Mouse (Mus musculus) stomach, embryonic 14.5 days (tissue): ENCODE results near the gene BC048403. TPM values are rescaled to one million over a fixed set of nuclear protein-coding genes. Genes with fewer than 3 reads are reported as not detected.

Experiments used
- ATAC-seq: fragments of 200-750 bp; cut with Nextera tagmentation; 2 replicates; pipeline ENCODE4 v1.8.0; 2017; ENCODE audit warnings: low read depth, moderate TSS enrichment; ENCODE audit not compliant: insufficient number of reproducible peaks, insufficient read depth, low FRiP score
- H3K27ac ChIP-seq: fragments of 300-500 bp; sonication (generic); 2 replicates; pipeline ENCODE4 v1.5.1; 2014; ENCODE audit warnings: mild to moderate bottlenecking, low read length, moderate library complexity, mixed read lengths
- H3K27me3 ChIP-seq: fragments of 300-500 bp; sonication (generic); 2 replicates; pipeline ENCODE4 v1.6.1; 2014; ENCODE audit warnings: low read length, control low read depth, mixed read lengths; ENCODE audit not compliant: control insufficient read depth, insufficient read depth
- H3K36me3 ChIP-seq: fragments of 300-500 bp; sonication (generic); 2 replicates; pipeline ENCODE4 v1.6.1; 2014; ENCODE audit warnings: mild to moderate bottlenecking, control low read depth, low read length, moderate library complexity, mixed read lengths; ENCODE audit not compliant: control insufficient read depth, insufficient read depth
- H3K4me1 ChIP-seq: fragments of 300-500 bp; sonication (generic); 2 replicates; pipeline ENCODE4 v1.6.1; 2014; ENCODE audit warnings: low read length, control low read depth, mixed read lengths; ENCODE audit not compliant: control insufficient read depth, insufficient read depth
- H3K4me2 ChIP-seq: fragments of 300-500 bp; sonication (generic); replicated peaks from 2 replicates; pipeline ENCODE4 v1.6.1; 2014; ENCODE audit warnings: low read depth, low read length, control low read depth
- H3K4me3 ChIP-seq: fragments of 300-500 bp; sonication (generic); 2 replicates; pipeline ENCODE4 v1.5.1; 2014; ENCODE audit warnings: low read depth, low read length, control low read depth
- H3K9ac ChIP-seq: fragments of 300-500 bp; sonication (generic); replicated peaks from 2 replicates; pipeline ENCODE4 v1.6.1; 2014; ENCODE audit warnings: low read depth, mild to moderate bottlenecking, control low read depth, low read length, moderate library complexity, mixed read lengths
- H3K9me3 ChIP-seq: fragments of 300-500 bp; sonication (generic); 2 replicates; pipeline ENCODE4 v1.6.1; 2016; ENCODE audit warnings: low read depth, low read length, control low read depth; ENCODE audit not compliant: control insufficient read depth
- WGBS: fragments of 180-500 bp; shearing (Covaris S2); extraction: QIAGEN DNeasy Blood & Tissue Kit; methylation state at CpG from one replicate; pipeline ENCODE4 v1.1.7; 2014; 5-methylcytosine and 5-hydroxymethylcytosine counted together
- polyA plus RNA-seq: library from polyadenylated mRNA; unstranded; fragments of >200 nt; fragmentation: Nextera tagmentation; extraction: Ambion mirVana; gene quantifications from 2 replicates; pipeline ENCODE4 v1.2.1, GENCODE M21; 2014

The BC048403 gene
- polyA plus RNA-seq, 1 experiment from 2014 or later, result 3.9 TPM

DNA sequence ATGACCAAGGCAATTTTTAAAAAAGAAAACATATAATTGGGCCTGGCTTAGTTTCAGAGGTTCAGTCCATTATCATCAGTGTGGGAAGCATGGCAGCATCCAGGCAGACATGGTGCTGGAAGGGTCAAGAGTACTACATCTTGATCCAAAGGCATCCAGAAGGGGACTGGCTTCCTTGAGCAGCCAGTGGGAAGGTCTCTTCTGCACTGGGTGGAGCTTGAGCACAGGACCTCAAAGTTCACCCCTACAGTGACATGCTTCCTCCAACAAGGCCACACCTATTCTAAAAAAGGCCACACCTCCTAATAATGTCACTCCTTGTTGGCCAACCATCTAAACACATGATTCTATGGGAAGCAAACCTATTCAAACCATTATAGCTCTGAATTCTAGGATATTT lies 22.9 kb upstream of the BC048403 start:
- Histone ChIP-seq H3K9ac (no peak overlapping the region), H3K9me3 (peaks cover 4% of the 10 kb centered on the region; the same call in 1 of the 2 replicates), H3K27ac (no peak overlapping the region), H3K4me1 (no peaks in the 10 kb centered on the region), H3K27me3 (no peaks in the 10 kb centered on the region), H3K4me2 (no peak overlapping the region), H3K36me3 (no peaks in the 10 kb centered on the region), H3K4me3 (no peak overlapping the region)
- ATAC-seq, result no peak

DNA sequence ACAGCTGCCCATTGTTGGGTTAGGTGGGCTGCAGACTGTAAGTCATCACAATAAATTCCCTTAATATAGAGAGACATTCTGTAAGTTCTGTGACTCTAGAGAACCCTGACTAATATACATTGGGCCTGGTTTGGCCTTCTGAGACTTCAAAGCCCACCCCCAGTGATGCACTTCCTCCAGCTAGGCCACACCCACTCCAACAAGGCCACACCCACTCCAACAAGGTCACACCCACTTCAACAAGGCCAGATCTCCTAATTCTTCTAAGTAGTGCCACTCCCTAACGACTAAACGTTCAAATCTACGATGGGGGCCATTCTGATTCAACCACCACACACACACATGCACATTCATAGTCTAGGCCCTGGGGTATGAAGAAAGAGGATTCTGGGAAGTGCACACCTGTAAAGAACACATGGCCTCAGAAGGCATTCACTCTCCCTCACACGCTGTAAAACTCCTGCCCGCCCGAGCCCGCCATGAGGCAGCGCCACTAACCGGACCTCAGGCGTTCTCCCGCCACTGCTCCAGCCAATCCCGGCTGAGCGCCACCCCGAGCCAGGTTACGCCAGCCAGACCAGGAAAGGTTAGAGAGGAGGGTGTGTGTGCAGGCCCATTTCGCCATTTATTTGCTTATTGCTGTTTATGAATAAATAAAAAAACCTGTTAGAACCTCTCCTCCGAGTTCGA lies 20.7 kb upstream of the BC048403 start:
- Histone ChIP-seq H3K27ac (no peak overlapping the region), H3K9me3 (peaks cover 4% of the 10 kb centered on the region; the same call in 1 of the 2 replicates), H3K36me3 (no peaks in the 10 kb centered on the region), H3K27me3 (no peaks in the 10 kb centered on the region), H3K9ac (no peak overlapping the region), H3K4me2 (no peak overlapping the region), H3K4me3 (no peak overlapping the region), H3K4me1 (no peaks in the 10 kb centered on the region)
- no peak for ATAC-seq
- 90% methylated on average over 18 of the region's 18 CpGs for WGBS

DNA sequence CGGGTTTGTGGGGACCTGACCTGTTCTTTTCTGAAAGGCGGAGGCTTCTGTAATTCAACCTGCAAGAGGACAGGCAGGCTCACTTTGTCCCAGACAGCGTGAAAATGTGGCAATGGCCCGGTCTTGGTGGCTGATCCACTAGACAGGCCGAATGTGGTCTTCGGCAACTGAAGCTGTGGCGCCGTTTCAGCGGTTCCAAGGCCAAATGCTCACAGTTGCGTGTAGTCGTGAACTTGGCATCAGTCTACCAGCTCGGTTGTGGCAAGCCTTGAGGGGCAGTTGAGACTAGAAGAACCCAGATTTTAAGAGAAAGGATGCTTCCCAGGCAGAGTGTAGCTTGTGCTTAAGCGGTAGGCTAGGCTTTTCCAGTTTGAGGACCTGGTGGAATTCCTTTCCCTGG lies 19.0 kb upstream of the BC048403 start:
- 94% methylated on average over 13 of the region's 13 CpGs for WGBS
- ATAC-seq, result no peak
- H3K4me3 ChIP-seq, result no peak overlapping the region
- H3K27me3 ChIP-seq, result no peaks in the 10 kb centered on the region
- no peaks in the 10 kb centered on the region for H3K4me1 ChIP-seq
- no peak overlapping the region for H3K27ac ChIP-seq
- H3K4me2 ChIP-seq, result no peak overlapping the region
- H3K9ac ChIP-seq, result no peak overlapping the region
- H3K36me3 ChIP-seq, result no peaks in the 10 kb centered on the region
- peaks cover 4% of the 10 kb centered on the region; the same call in 1 of the 2 replicates for H3K9me3 ChIP-seq

DNA sequence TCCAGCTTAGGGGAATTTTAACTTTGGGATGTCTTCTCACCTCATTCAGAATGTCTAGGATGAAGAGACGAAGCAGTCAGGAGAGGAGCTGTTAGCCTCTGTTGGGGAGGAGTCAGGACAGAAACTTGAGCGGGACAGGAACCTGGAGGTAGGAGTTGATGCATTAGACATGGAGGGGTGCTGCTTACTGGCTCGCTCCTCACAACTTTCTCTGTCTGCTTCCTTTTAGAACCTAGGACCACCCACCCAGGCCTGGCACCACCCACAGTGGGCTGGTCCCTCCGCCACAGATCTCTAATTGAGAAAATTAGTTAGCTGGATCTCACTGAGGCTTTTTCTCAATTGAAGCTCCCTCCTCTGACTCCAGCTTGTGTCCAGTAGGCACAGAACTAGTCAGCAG lies 13.2 kb upstream of the BC048403 start:
- H3K27ac ChIP-seq, result no peak overlapping the region
- ATAC-seq, result no peak
- 73% methylated on average over 4 of the region's 4 CpGs for WGBS

DNA sequence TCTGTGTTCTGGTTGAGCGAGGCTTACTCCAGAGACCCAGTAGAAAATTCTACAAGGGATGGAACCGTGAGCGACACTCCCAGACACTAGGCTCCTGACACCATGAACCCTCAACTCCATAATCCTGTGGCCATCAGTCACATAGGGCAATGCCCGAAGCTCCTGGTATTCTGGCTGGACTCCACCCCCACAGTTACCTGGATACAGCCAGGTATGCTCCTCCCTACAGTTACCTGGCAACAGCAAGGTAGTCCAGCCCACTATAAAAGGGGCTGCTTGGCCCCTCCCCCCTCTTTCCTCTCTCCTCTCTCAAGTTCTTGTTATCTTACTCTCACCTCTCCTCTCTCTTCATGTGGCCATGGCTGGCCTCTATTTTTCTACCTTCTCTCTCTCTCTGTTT lies 12.6 kb upstream of the BC048403 start:
- H3K27me3 ChIP-seq, result no peaks in the 10 kb centered on the region
- no peak overlapping the region for H3K4me2 ChIP-seq
- no peaks in the 10 kb centered on the region for H3K36me3 ChIP-seq
- no peak overlapping the region for H3K4me3 ChIP-seq
- no peak overlapping the region for H3K9ac ChIP-seq
- H3K27ac ChIP-seq, result no peak overlapping the region
- no peaks in the 10 kb centered on the region for H3K4me1 ChIP-seq
- no peaks in the 10 kb centered on the region for H3K9me3 ChIP-seq
- ATAC-seq, result no peak
- WGBS, result 78% methylated on average over 4 of the region's 4 CpGs

More for the DNA sequence above, 13.2 kb upstream of the BC048403 start:
- Histone ChIP-seq H3K9ac (no peak overlapping the region), H3K4me2 (no peak overlapping the region), H3K9me3 (no peaks in the 10 kb centered on the region), H3K27me3 (no peaks in the 10 kb centered on the region), H3K4me1 (no peaks in the 10 kb centered on the region), H3K4me3 (no peak overlapping the region), H3K36me3 (no peaks in the 10 kb centered on the region)

DNA sequence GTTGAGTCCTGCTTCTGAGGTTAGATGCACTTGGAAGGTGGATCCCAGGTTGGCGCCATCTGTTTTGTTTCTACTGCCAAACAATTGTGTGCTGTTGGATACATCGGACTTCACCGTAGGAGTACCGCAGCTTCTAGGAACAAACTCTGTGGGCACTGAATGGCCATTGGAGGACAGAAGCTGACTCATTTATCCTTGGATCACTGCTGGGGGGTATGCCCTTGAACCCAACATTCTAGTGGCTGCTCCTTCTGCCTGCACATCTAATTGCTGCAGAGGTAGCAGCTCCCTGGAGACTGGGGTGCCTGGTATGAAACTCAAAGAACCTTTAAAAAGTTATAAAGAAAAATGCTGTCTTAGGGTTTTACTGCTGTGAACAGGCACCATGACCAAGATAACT lies 11.5 kb upstream of the BC048403 start:
- no peak overlapping the region for H3K27ac ChIP-seq
- H3K27me3 ChIP-seq, result no peaks in the 10 kb centered on the region
- no peaks in the 10 kb centered on the region for H3K4me1 ChIP-seq
- no peaks in the 10 kb centered on the region for H3K9me3 ChIP-seq
- H3K9ac ChIP-seq, result no peak overlapping the region
- H3K4me2 ChIP-seq, result no peak overlapping the region
- ATAC-seq, result no peak
- H3K36me3 ChIP-seq, result no peaks in the 10 kb centered on the region
- no peak overlapping the region for H3K4me3 ChIP-seq
- WGBS, result 94% methylated on average over 4 of the region's 4 CpGs

DNA sequence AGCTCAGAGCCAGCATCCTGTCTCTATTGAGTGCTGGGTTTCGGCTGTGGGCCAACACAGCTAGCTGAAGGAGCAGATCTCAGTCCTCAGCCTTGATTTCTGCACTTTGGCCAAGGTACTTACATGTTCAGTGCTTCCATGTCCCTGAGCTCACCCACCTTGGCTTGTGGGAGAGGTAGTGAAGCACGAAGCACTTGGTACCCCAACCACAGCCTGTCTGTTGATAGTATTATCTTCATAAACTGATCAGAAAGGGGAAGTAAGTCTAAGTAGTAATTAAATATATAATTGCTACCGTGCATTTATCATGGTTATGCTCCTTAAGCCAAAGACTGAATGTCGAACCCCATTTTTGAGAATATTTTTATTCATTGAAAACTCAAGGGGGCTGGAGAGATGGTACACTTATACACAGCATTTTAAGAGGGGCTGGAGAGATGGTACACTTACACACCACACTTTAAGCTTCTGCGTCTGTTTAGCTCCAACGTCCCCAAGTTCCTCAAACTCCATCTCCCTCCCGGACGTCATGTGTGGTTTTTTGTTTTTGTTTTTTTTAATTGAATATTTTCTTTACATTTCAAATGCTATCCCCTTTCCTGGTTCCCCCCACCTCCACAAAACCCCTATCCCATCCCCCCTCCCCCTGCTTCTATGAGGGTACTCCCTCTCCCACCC lies 8.6 kb upstream of the BC048403 start:
- H3K9ac ChIP-seq, result no peak overlapping the region
- no peaks in the 10 kb centered on the region for H3K36me3 ChIP-seq
- H3K27me3 ChIP-seq, result no peaks in the 10 kb centered on the region
- no peaks in the 10 kb centered on the region for H3K4me1 ChIP-seq
- no peak overlapping the region for H3K4me3 ChIP-seq
- no peak overlapping the region for H3K27ac ChIP-seq
- no peak for ATAC-seq
- H3K4me2 ChIP-seq, result no peak overlapping the region
- no peaks in the 10 kb centered on the region for H3K9me3 ChIP-seq
- 91% methylated on average over 8 of the region's 8 CpGs for WGBS

DNA sequence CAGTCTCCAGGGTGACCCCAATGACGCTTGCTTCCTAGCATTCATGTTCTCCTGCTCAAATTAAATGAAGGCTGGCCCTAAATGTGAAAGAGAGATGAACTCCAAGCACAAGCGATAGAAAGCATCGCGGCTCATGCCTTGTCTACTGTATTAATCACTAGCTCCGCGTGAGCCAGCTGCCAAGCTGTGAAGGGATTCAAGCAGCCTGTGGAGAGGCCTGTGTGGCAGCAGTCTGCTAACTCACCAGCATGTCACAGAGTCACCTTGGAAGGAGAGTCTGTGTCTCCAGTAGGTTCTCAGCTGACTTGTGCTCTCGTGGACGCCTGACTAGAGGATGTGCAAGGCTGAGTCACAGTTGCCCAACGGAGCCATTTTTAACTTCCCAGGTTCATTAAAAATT lies 7.2 kb upstream of the BC048403 start:
- 85% methylated on average over 9 of the region's 9 CpGs for WGBS
- Histone ChIP-seq H3K36me3 (no peaks in the 10 kb centered on the region), H3K27me3 (no peaks in the 10 kb centered on the region), H3K9ac (no peak overlapping the region), H3K4me2 (no peak overlapping the region), H3K27ac (no peak overlapping the region), H3K9me3 (no peaks in the 10 kb centered on the region), H3K4me1 (no peaks in the 10 kb centered on the region), H3K4me3 (no peak overlapping the region)
- ATAC-seq, result no peak
